Mouse (Mus musculus): ENCODE data around the gene Ptgfrn. TPM values are rescaled to one million over a fixed set of nuclear protein-coding genes. Genes with fewer than 3 reads are reported as not detected.

Gene Ptgfrn
- polyA plus RNA-seq, 1 experiment from 2014 or later: 0.46 TPM

GRCm38 (mm10) chr3:101033644-101034043, 76.4 kb downstream of the Ptgfrn start:
- ATAC-seq (ENCODE audit: low read depth) (no peak), DNase-seq (no peak)
- Histone ChIP-seq H3K9ac (no peak overlapping the region), H3K27ac (no peak overlapping the region), H3K9me3 (replicated peaks) (no peaks in the 10 kb centered on the region), H3K36me3 (no peaks in the 10 kb centered on the region), H3K4me1 (replicated peaks) (0 out of 2 replicates have a peak, but pooled peaks cover 4% of the 10 kb centered on the region), H3K4me2 (no peak overlapping the region), H3K27me3 (no peaks in the 10 kb centered on the region), H3K4me3 (replicated peaks) (no peak overlapping the region)
- WGBS (ENCODE audit: insufficient replicate concordance): 24% methylated on average over 4 of the region's 4 CpGs

- no peak overlapping the region for H3K4me3 ChIP-seq (replicated peaks)
- no peaks in the 10 kb centered on the region for H3K27me3 ChIP-seq
- no peak overlapping the region for H3K9ac ChIP-seq
- H3K9me3 ChIP-seq (replicated peaks): no peaks in the 10 kb centered on the region
- DNase-seq: no peak
- H3K36me3 ChIP-seq: no peaks in the 10 kb centered on the region
- no peak for ATAC-seq (ENCODE audit: low read depth)
- WGBS (ENCODE audit: insufficient replicate concordance): 38% methylated on average over 7 of the region's 7 CpGs
- no peak overlapping the region for H3K27ac ChIP-seq
- 0 out of 2 replicates have a peak, but pooled peaks cover 4% of the 10 kb centered on the region for H3K4me1 ChIP-seq (replicated peaks)
- H3K4me2 ChIP-seq: no peak overlapping the region
Measured at GRCm38 (mm10) chr3:101031456-101032142, 78.5 kb downstream of the Ptgfrn start.

GRCm38 (mm10) chr3:101030630-101031029, 79.4 kb downstream of the Ptgfrn start:
- no peak for DNase-seq
- Histone ChIP-seq H3K4me3 (replicated peaks) (no peak overlapping the region), H3K4me2 (no peak overlapping the region), H3K27ac (no peak overlapping the region), H3K4me1 (replicated peaks) (0 out of 2 replicates have a peak, but pooled peaks cover 4% of the 10 kb centered on the region), H3K9ac (no peak overlapping the region), H3K27me3 (no peaks in the 10 kb centered on the region), H3K9me3 (replicated peaks) (no peaks in the 10 kb centered on the region), H3K36me3 (no peaks in the 10 kb centered on the region)
- WGBS (ENCODE audit: insufficient replicate concordance): 93% methylated on average over 1 of the region's 1 CpGs
- no peak for ATAC-seq (ENCODE audit: low read depth)

- Histone ChIP-seq H3K9me3 (replicated peaks) (no peaks in the 10 kb centered on the region), H3K36me3 (no peaks in the 10 kb centered on the region), H3K27me3 (no peaks in the 10 kb centered on the region), H3K4me3 (replicated peaks) (no peak within 1 kb of the TSS), H3K4me2 (no peak within 1 kb of the TSS), H3K27ac (no peak within 1 kb of the TSS), H3K9ac (no peak within 1 kb of the TSS), H3K4me1 (replicated peaks) (0 out of 2 replicates have a peak, but pooled peaks cover 4% of the 10 kb centered on the region)
- no peak for ATAC-seq (ENCODE audit: low read depth)
- WGBS (ENCODE audit: insufficient replicate concordance): 62% methylated on average over 4 of the region's 4 CpGs
- DNase-seq: no peak
Measured at GRCm38 (mm10) chr3:101029339-101029738, 80.7 kb downstream of the Ptgfrn start, which contains the start of gene Cd101. Gene Cd101, minus strand, starts transcription at chr3:101029556.

- ATAC-seq (ENCODE audit: low read depth): no peak
- Histone ChIP-seq H3K4me3 (replicated peaks) (no peak overlapping the region), H3K9ac (no peak overlapping the region), H3K36me3 (no peaks in the 10 kb centered on the region), H3K27ac (no peak overlapping the region), H3K4me2 (no peak overlapping the region), H3K9me3 (replicated peaks) (no peaks in the 10 kb centered on the region), H3K27me3 (no peaks in the 10 kb centered on the region), H3K4me1 (replicated peaks) (0 out of 2 replicates have a peak, but pooled peaks cover 4% of the 10 kb centered on the region)
- no peak for DNase-seq
- 41% methylated on average over 1 of the region's 1 CpGs for WGBS (ENCODE audit: insufficient replicate concordance)
Measured at GRCm38 (mm10) chr3:101026741-101027140, 83.3 kb downstream of the Ptgfrn start.

- Histone ChIP-seq H3K4me1 (replicated peaks) (no peaks in the 10 kb centered on the region), H3K36me3 (no peaks in the 10 kb centered on the region), H3K4me2 (no peak overlapping the region), H3K4me3 (replicated peaks) (no peak overlapping the region), H3K27me3 (no peaks in the 10 kb centered on the region), H3K27ac (no peak overlapping the region), H3K9me3 (replicated peaks) (no peaks in the 10 kb centered on the region), H3K9ac (no peak overlapping the region)
- ATAC-seq (ENCODE audit: low read depth): no peak
- WGBS (ENCODE audit: insufficient replicate concordance): 64% methylated on average over 6 of the region's 6 CpGs
- DNase-seq: no peak
Measured at GRCm38 (mm10) chr3:101022967-101023366, 87.1 kb downstream of the Ptgfrn start.

GRCm38 (mm10) chr3:101021481-101022051, 88.5 kb downstream of the Ptgfrn start:
- no peak overlapping the region for H3K9ac ChIP-seq
- no peak overlapping the region for H3K4me2 ChIP-seq
- H3K27ac ChIP-seq: no peak overlapping the region
- H3K27me3 ChIP-seq: no peaks in the 10 kb centered on the region
- H3K36me3 ChIP-seq: no peaks in the 10 kb centered on the region
- 45% methylated on average over 8 of the region's 8 CpGs for WGBS (ENCODE audit: insufficient replicate concordance)
- H3K4me1 ChIP-seq (replicated peaks): no peaks in the 10 kb centered on the region
- no peak for DNase-seq
- no peak overlapping the region for H3K4me3 ChIP-seq (replicated peaks)
- no peak for ATAC-seq (ENCODE audit: low read depth)
- no peaks in the 10 kb centered on the region for H3K9me3 ChIP-seq (replicated peaks)

GRCm38 (mm10) chr3:101021073-101021472, 89.0 kb downstream of the Ptgfrn start:
- 41% methylated on average over 5 of the region's 5 CpGs for WGBS (ENCODE audit: insufficient replicate concordance)
- Histone ChIP-seq H3K4me1 (replicated peaks) (no peaks in the 10 kb centered on the region), H3K9me3 (replicated peaks) (no peaks in the 10 kb centered on the region), H3K4me2 (no peak overlapping the region), H3K27me3 (no peaks in the 10 kb centered on the region), H3K4me3 (replicated peaks) (no peak overlapping the region), H3K27ac (no peak overlapping the region), H3K36me3 (no peaks in the 10 kb centered on the region), H3K9ac (no peak overlapping the region)
- no peak for ATAC-seq (ENCODE audit: low read depth)
- no peak for DNase-seq

- Histone ChIP-seq H3K4me3 (replicated peaks) (no peak overlapping the region), H3K36me3 (no peaks in the 10 kb centered on the region), H3K4me2 (no peak overlapping the region), H3K9me3 (replicated peaks) (no peaks in the 10 kb centered on the region), H3K9ac (no peak overlapping the region), H3K27me3 (no peaks in the 10 kb centered on the region), H3K27ac (no peak overlapping the region), H3K4me1 (replicated peaks) (no peaks in the 10 kb centered on the region)
- WGBS (ENCODE audit: insufficient replicate concordance): 72% methylated on average over 6 of the region's 6 CpGs
- no peak for DNase-seq
- ATAC-seq (ENCODE audit: low read depth): no peak
Measured at GRCm38 (mm10) chr3:101018494-101018893, 91.6 kb downstream of the Ptgfrn start.

GRCm38 (mm10) chr3:101016050-101016449, 94.0 kb downstream of the Ptgfrn start:
- H3K27me3 ChIP-seq: no peaks in the 10 kb centered on the region
- H3K27ac ChIP-seq: no peak overlapping the region
- 67% methylated on average over 7 of the region's 7 CpGs for WGBS (ENCODE audit: insufficient replicate concordance)
- DNase-seq (no peak), ATAC-seq (ENCODE audit: low read depth) (no peak)
- H3K9ac ChIP-seq: no peak overlapping the region
- no peaks in the 10 kb centered on the region for H3K9me3 ChIP-seq (replicated peaks)
- no peaks in the 10 kb centered on the region for H3K4me1 ChIP-seq (replicated peaks)
- no peak overlapping the region for H3K4me2 ChIP-seq
- H3K4me3 ChIP-seq (replicated peaks): no peak overlapping the region
- no peaks in the 10 kb centered on the region for H3K36me3 ChIP-seq

- ATAC-seq (ENCODE audit: low read depth): no peak
- H3K9me3 ChIP-seq (replicated peaks): no peaks in the 10 kb centered on the region
- no peaks in the 10 kb centered on the region for H3K4me1 ChIP-seq (replicated peaks)
- 55% methylated on average over 4 of the region's 4 CpGs for WGBS (ENCODE audit: insufficient replicate concordance)
- H3K4me3 ChIP-seq (replicated peaks): no peak overlapping the region
- H3K27me3 ChIP-seq: no peaks in the 10 kb centered on the region
- H3K4me2 ChIP-seq: no peak overlapping the region
- no peaks in the 10 kb centered on the region for H3K36me3 ChIP-seq
- H3K9ac ChIP-seq: no peak overlapping the region
- DNase-seq: no peak
- no peak overlapping the region for H3K27ac ChIP-seq
Measured at GRCm38 (mm10) chr3:101015254-101015653, 94.8 kb downstream of the Ptgfrn start.

GRCm38 (mm10) chr3:101013536-101013935, 96.5 kb downstream of the Ptgfrn start:
- Histone ChIP-seq H3K27me3 (no peaks in the 10 kb centered on the region), H3K27ac (no peak overlapping the region), H3K9me3 (replicated peaks) (no peaks in the 10 kb centered on the region), H3K4me3 (replicated peaks) (no peak overlapping the region), H3K36me3 (no peaks in the 10 kb centered on the region), H3K4me2 (no peak overlapping the region), H3K4me1 (replicated peaks) (no peaks in the 10 kb centered on the region), H3K9ac (no peak overlapping the region)
- DNase-seq (no peak), ATAC-seq (ENCODE audit: low read depth) (no peak)
- WGBS (ENCODE audit: insufficient replicate concordance): 41% methylated on average over 3 of the region's 3 CpGs

Measured in liver, embryonic 13.5 days (tissue).